Mouse (Mus musculus): ENCODE measurements around the gene Pdcd1lg2.
A peak's percentile ranks its signal among the peaks of the same experiment; 100 is the strongest.
"Not testable (repeated sequence)": the region's sequence is repeated elsewhere in the genome, so short reads cannot be mapped to it uniquely, and the experiment has no call there.

Gene Pdcd1lg2

GRCm38 (mm10) chr19:29383368-29383767 is 27.4 kb upstream of the Pdcd1lg2 start:
- DNase-seq (ENCODE audit: low spot score) = no peak

GRCm38 (mm10) chr19:29384412-29384811 is 26.3 kb upstream of the Pdcd1lg2 start:
- DNase-seq (ENCODE audit: low spot score) = no peak

- DNase-seq (ENCODE audit: low spot score) = no peak
These were observed 25.7 kb upstream of the Pdcd1lg2 start for GRCm38 (mm10) chr19:29384994-29385393.

- DNase-seq (ENCODE audit: low spot score) = no peak
These were observed 24.9 kb upstream of the Pdcd1lg2 start for GRCm38 (mm10) chr19:29385822-29386221.

GRCm38 (mm10) chr19:29388818-29389217 is 21.9 kb upstream of the Pdcd1lg2 start:
- no peak for DNase-seq (ENCODE audit: low spot score)

- DNase-seq (ENCODE audit: low spot score) = no peak
These were observed 20.2 kb upstream of the Pdcd1lg2 start for GRCm38 (mm10) chr19:29390483-29390882.

GRCm38 (mm10) chr19:29391279-29391678 is 19.4 kb upstream of the Pdcd1lg2 start:
- DNase-seq (ENCODE audit: low spot score) = no peak

GRCm38 (mm10) chr19:29393333-29393732 is 17.4 kb upstream of the Pdcd1lg2 start:
- DNase-seq (ENCODE audit: low spot score) = no peak

- DNase-seq (ENCODE audit: low spot score) = no peak
These were observed 16.0 kb upstream of the Pdcd1lg2 start for GRCm38 (mm10) chr19:29394721-29395120.

- DNase-seq (ENCODE audit: low spot score) = no peak
These were observed 14.4 kb upstream of the Pdcd1lg2 start for GRCm38 (mm10) chr19:29396353-29396752.

GRCm38 (mm10) chr19:29399786-29400185 is 10.9 kb upstream of the Pdcd1lg2 start:
- no peak for DNase-seq (ENCODE audit: low spot score)

GRCm38 (mm10) chr19:29400466-29400865 is 10.3 kb upstream of the Pdcd1lg2 start:
- DNase-seq (ENCODE audit: low spot score) = no peak

GRCm38 (mm10) chr19:29402621-29403020 is 8.1 kb upstream of the Pdcd1lg2 start:
- DNase-seq (ENCODE audit: low spot score) = no peak

GRCm38 (mm10) chr19:29403251-29403650 is 7.5 kb upstream of the Pdcd1lg2 start:
- DNase-seq (ENCODE audit: low spot score) = no peak

- DNase-seq (ENCODE audit: low spot score) = no peak
These were observed 5.3 kb upstream of the Pdcd1lg2 start for GRCm38 (mm10) chr19:29405388-29405787.

GRCm38 (mm10) chr19:29406042-29407017 is 4.4 kb upstream of the Pdcd1lg2 start:
- DNase-seq (ENCODE audit: low spot score) = no peak

- DNase-seq (ENCODE audit: low spot score) = peak; percentile 25
These were observed 2.0 kb downstream of the Pdcd1lg2 start for GRCm38 (mm10) chr19:29412476-29413420.

GRCm38 (mm10) chr19:29414513-29414912 is 3.8 kb downstream of the Pdcd1lg2 start:
- no peak for DNase-seq (ENCODE audit: low spot score)

- DNase-seq (ENCODE audit: low spot score) = not testable (repeated sequence)
These were observed 4.2 kb downstream of the Pdcd1lg2 start for GRCm38 (mm10) chr19:29414917-29415316.

GRCm38 (mm10) chr19:29416393-29416902 is 5.7 kb downstream of the Pdcd1lg2 start:
- DNase-seq (ENCODE audit: low spot score) = no peak

GRCm38 (mm10) chr19:29417188-29417587 is 6.5 kb downstream of the Pdcd1lg2 start:
- no peak for DNase-seq (ENCODE audit: low spot score)

- no peak for DNase-seq (ENCODE audit: low spot score)
These were observed 7.2 kb downstream of the Pdcd1lg2 start for GRCm38 (mm10) chr19:29417894-29418293.
